Mouse (Mus musculus): ENCODE measurements around the gene Uba7. TPM values are rescaled to one million over a fixed set of nuclear protein-coding genes. Genes with fewer than 3 reads are reported as not detected.

Gene Uba7
- total and polyA plus RNA-seq, 3 experiments, result 21.3 to 27.8 (median 26.0) TPM

DNA sequence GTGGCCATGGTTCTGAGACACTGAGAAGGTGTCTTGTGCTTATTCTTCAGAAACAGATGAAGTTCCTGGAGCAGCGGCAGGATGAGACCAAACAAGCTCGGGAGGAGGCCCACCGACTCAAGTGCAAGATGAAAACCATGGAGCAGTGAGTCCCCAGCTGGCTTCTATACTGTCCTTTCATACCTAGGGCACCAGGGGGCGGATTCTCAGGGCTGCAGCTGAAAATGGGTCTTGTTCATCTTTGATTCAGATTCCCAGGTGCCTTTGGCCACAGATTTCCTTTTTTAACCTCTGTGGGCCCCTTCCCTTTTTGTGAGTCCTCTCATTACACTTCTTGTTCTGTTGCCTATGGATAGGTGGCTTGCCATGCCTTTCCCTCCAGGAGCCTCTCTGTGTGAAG lies 14.4 kb upstream of the Uba7 start:
- H3K36me3 ChIP-seq (replicated peaks in 1 of 2; ENCODE audit: control insufficient read depth in 1 of 2, insufficient read depth in 1 of 2, low read length in 1 of 2), result peaks cover 62 to 97% of the 10 kb centered on the region in 2 experiments
- H3K4me2 ChIP-seq (ENCODE audit: insufficient read depth, low read depth, poor library complexity, severe bottlenecking), result no peak overlapping the region
- H3K27ac ChIP-seq (ENCODE audit: insufficient read depth, low read depth), result no peak overlapping the region
- no peaks in the 10 kb centered on the region for H3K27me3 ChIP-seq (replicated peaks)
- no peaks in the 10 kb centered on the region for H3K79me2 ChIP-seq (replicated peaks; ENCODE audit: control insufficient read depth, extremely low read depth, insufficient read depth, poor library complexity, severe bottlenecking)
- H3K9ac ChIP-seq (ENCODE audit: insufficient read depth, low read depth), result no peak overlapping the region
- no peak overlapping the region for H3K4me3 ChIP-seq (replicated peaks in 1 of 3; ENCODE audit: low read depth in 2 of 3, low read length in 2 of 3, poor library complexity in 1 of 3)
- in situ Hi-C loops (cut with MboI; ENCODE audit: low pct_ligation_motif_present, low pct_unique_long_range_greater_than_20kb, low sequenced_read_pairs), result loop anchor here (5.0 kb wide), 1 partner anchor 36 kb away; the partner anchor contains the start of gene Gm20662
- DNase-seq (ENCODE audit: extremely low read depth), result no peak
- H3K9me3 ChIP-seq (replicated peaks; ENCODE audit: low read length), result no peaks in the 10 kb centered on the region
- dilution Hi-C loops (cut with MboI; ENCODE audit: extremely low pct_ligation_motif_present, extremely low pct_unique_long_range_greater_than_20kb, low sequenced_read_pairs), result no loop called here
- H3K4me1 ChIP-seq (ENCODE audit: control insufficient read depth in 1 of 2, insufficient read depth in 2 of 2), result peaks cover 3 to 25% of the 10 kb centered on the region in 2 experiments
- TF ChIP-seq SMC3 (IDR thresholded peaks at IDR 0.05; ENCODE audit: low read depth, low read length), result peak; percentile 39
- TF ChIP-seq TBP (conservative IDR thresholded peaks at IDR 0.05; ENCODE audit: low read depth, low read length), result no peak
- TF ChIP-seq CTCF (conservative IDR thresholded peaks at IDR 0.05 in 1 of 2, IDR thresholded peaks at IDR 0.05 in 1 of 2; ENCODE audit: low read depth in 2 of 2, low read length in 2 of 2), result peak in 1 of 2 experiments; percentile 46; a peak in 2 of 4 replicates

DNA sequence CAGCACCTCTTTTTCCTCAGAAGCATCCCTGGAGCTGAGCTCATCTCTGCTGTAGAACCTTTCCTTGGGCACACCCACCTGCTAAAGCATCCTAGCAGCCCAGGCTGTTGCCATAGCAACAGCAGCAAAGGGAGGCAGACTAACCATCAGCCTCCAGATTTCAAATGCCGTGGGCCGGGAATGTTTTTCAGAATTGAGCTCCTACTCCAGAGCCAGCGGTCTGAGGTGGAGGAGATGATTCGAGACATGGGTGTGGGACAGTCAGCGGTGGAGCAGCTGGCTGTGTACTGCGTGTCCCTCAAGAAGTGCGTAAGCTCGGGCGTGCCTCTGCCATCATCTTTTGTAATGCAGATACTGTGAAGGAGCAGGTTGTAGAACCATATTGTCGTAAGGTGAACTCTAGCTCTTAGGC lies 13.9 kb upstream of the Uba7 start:
- Histone ChIP-seq H3K9me3 (replicated peaks; ENCODE audit: low read length) (no peaks in the 10 kb centered on the region), H3K27ac (ENCODE audit: insufficient read depth, low read depth) (no peak overlapping the region), H3K4me3 (replicated peaks in 1 of 3; ENCODE audit: low read depth in 2 of 3, low read length in 2 of 3, poor library complexity in 1 of 3) (no peak overlapping the region), H3K79me2 (replicated peaks; ENCODE audit: control insufficient read depth, extremely low read depth, insufficient read depth, poor library complexity, severe bottlenecking) (no peaks in the 10 kb centered on the region), H3K4me2 (ENCODE audit: insufficient read depth, low read depth, poor library complexity, severe bottlenecking) (no peak overlapping the region), H3K9ac (ENCODE audit: insufficient read depth, low read depth) (no peak overlapping the region), H3K27me3 (replicated peaks) (no peaks in the 10 kb centered on the region), H3K36me3 (replicated peaks in 1 of 2; ENCODE audit: control insufficient read depth in 1 of 2, insufficient read depth in 1 of 2, low read length in 1 of 2) (peaks cover 64 to 97% of the 10 kb centered on the region in 2 experiments), H3K4me1 (ENCODE audit: control insufficient read depth in 1 of 2, insufficient read depth in 2 of 2) (peaks cover 3 to 25% of the 10 kb centered on the region in 2 experiments)
- DNase-seq (ENCODE audit: extremely low read depth), result no peak
- in situ Hi-C loops (cut with MboI; ENCODE audit: low pct_ligation_motif_present, low pct_unique_long_range_greater_than_20kb, low sequenced_read_pairs) (loop anchor here (5.0 kb wide), 1 partner anchor 36 kb away; the partner anchor contains the start of gene Gm20662), dilution Hi-C loops (cut with MboI; ENCODE audit: extremely low pct_ligation_motif_present, extremely low pct_unique_long_range_greater_than_20kb, low sequenced_read_pairs) (no loop called here)
- TF ChIP-seq ZKSCAN1 (IDR thresholded peaks at IDR 0.05; ENCODE audit: borderline replicate concordance, low read depth, low read length) (no peak), USF1 (IDR thresholded peaks at IDR 0.05; ENCODE audit: low read depth, low read length) (no peak), POLR2A (IDR thresholded peaks at IDR 0.05; ENCODE audit: low read depth, low read length) (no peak)

DNA sequence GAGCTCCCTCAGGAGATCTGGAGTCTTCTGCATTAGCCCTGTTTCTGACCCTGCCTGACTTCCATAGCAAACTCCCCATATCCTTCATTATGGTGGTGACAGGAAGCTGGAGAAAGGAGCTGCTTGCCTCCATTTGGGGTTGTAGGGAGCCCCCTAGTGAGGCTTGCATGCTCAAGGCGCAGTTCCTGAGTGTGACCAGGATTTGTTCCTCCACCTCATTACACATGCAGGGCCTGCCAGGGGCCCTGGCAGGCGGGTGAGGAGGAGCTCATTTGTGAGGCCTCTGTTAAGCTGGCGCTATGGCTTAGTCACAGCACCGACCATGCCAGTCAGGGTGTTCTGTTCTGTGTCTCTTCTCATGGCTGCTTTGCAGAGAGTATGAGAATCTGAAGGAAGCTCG lies 13.4 kb upstream of the Uba7 start:
- no peaks in the 10 kb centered on the region for H3K27me3 ChIP-seq (replicated peaks)
- H3K9ac ChIP-seq (ENCODE audit: insufficient read depth, low read depth), result no peak overlapping the region
- dilution Hi-C loops (cut with MboI; ENCODE audit: extremely low pct_ligation_motif_present, extremely low pct_unique_long_range_greater_than_20kb, low sequenced_read_pairs), result no loop called here
- no peak for DNase-seq (ENCODE audit: extremely low read depth)
- H3K27ac ChIP-seq (ENCODE audit: insufficient read depth, low read depth), result no peak overlapping the region
- no peak overlapping the region for H3K4me3 ChIP-seq (replicated peaks in 1 of 3; ENCODE audit: low read depth in 2 of 3, low read length in 2 of 3, poor library complexity in 1 of 3)
- in situ Hi-C loops (cut with MboI; ENCODE audit: low pct_ligation_motif_present, low pct_unique_long_range_greater_than_20kb, low sequenced_read_pairs), result loop anchor here (5.0 kb wide), 1 partner anchor 35 kb away; the partner anchor contains the start of gene Gm20662
- TF ChIP-seq PAX5 (IDR thresholded peaks at IDR 0.05; ENCODE audit: low read length), result no peak
- TF ChIP-seq USF2 (conservative IDR thresholded peaks at IDR 0.05; ENCODE audit: low read depth, low read length), result no peak
- no peak for TF ChIP-seq BHLHE40 (IDR thresholded peaks at IDR 0.05; ENCODE audit: low read depth, low read length)
- TF ChIP-seq RAD21 (IDR thresholded peaks at IDR 0.05; ENCODE audit: low read depth, low read length), result peak; percentile 16
- no peak for TF ChIP-seq ZMIZ1 (IDR thresholded peaks at IDR 0.05; ENCODE audit: low read depth, low read length)
- TF ChIP-seq RCOR1 (conservative IDR thresholded peaks at IDR 0.05; ENCODE audit: low read depth, low read length), result no peak
- TF ChIP-seq JUN (IDR thresholded peaks at IDR 0.05; ENCODE audit: insufficient read depth, low read depth, low read length), result no peak
- TF ChIP-seq SMC3 (IDR thresholded peaks at IDR 0.05; ENCODE audit: low read depth, low read length), result 0 out of 2 replicates have a peak, but pooled peaks have one; percentile 9
- no peak for TF ChIP-seq GABPA (IDR thresholded peaks at IDR 0.05; ENCODE audit: insufficient replicate concordance, low read depth, low read length)
- no peak for TF ChIP-seq SIN3A (IDR thresholded peaks at IDR 0.05; ENCODE audit: low read length)
- TF ChIP-seq ZC3H11A (IDR thresholded peaks at IDR 0.05; ENCODE audit: low read depth, low read length), result no peak
- TF ChIP-seq MEF2A (IDR thresholded peaks at IDR 0.05; ENCODE audit: borderline replicate concordance, low read depth, low read length), result no peak
- TF ChIP-seq TCF12 (IDR thresholded peaks at IDR 0.05; ENCODE audit: low read depth, low read length), result no peak
- no peak for TF ChIP-seq ZNF384 (IDR thresholded peaks at IDR 0.05; ENCODE audit: low read depth, low read length)
- TF ChIP-seq NRF1 (IDR thresholded peaks at IDR 0.05; ENCODE audit: low read depth, low read length), result no peak
- TF ChIP-seq CTCF (conservative IDR thresholded peaks at IDR 0.05 in 1 of 2, IDR thresholded peaks at IDR 0.05 in 1 of 2; ENCODE audit: low read depth in 2 of 2, low read length in 2 of 2), result peak in 1 of 2 experiments; percentile 49; a peak in 2 of 4 replicates
- TF ChIP-seq EP300 (IDR thresholded peaks at IDR 0.05; ENCODE audit: low read length), result no peak
- H3K9me3 ChIP-seq (replicated peaks; ENCODE audit: low read length), result no peaks in the 10 kb centered on the region
- no peak overlapping the region for H3K4me2 ChIP-seq (ENCODE audit: insufficient read depth, low read depth, poor library complexity, severe bottlenecking)
- peaks cover 66 to 98% of the 10 kb centered on the region in 2 experiments for H3K36me3 ChIP-seq (replicated peaks in 1 of 2; ENCODE audit: control insufficient read depth in 1 of 2, insufficient read depth in 1 of 2, low read length in 1 of 2)
- H3K79me2 ChIP-seq (replicated peaks; ENCODE audit: control insufficient read depth, extremely low read depth, insufficient read depth, poor library complexity, severe bottlenecking), result no peaks in the 10 kb centered on the region
- H3K4me1 ChIP-seq (ENCODE audit: control insufficient read depth in 1 of 2, insufficient read depth in 2 of 2), result peaks cover 3 to 25% of the 10 kb centered on the region in 2 experiments
